Mouse (Mus musculus): Measurements from ENCODE around the gene Dlx1. TPM values are rescaled to one million over a fixed set of nuclear protein-coding genes. Genes with fewer than 3 reads are reported as not detected.
A peak's percentile ranks its signal among the peaks of the same experiment; 100 is the strongest.

Gene Dlx1
- polyA plus RNA-seq, 1 experiment from 2014 or later = 1.6 TPM

GRCm38 (mm10) chr2:71543948-71544347 is 16.0 kb downstream of the Dlx1 start:
- Histone ChIP-seq H3K4me3 (0 out of 2 replicates have a peak overlapping the region, but pooled peaks have one; percentile 5), H3K9ac (no peak overlapping the region), H3K36me3 (no peaks in the 10 kb centered on the region), H3K4me2 (replicated peaks) (peak overlapping the region; percentile 98), H3K27ac (no peak overlapping the region), H3K9me3 (no peaks in the 10 kb centered on the region), H3K27me3 (replicated peaks) (peaks cover 90% of the 10 kb centered on the region), H3K4me1 (peaks cover 35% of the 10 kb centered on the region)
- WGBS = 2% methylated on average over 20 of the region's 20 CpGs
- ATAC-seq (ENCODE audit: low FRiP score, low read depth) = no peak

GRCm38 (mm10) chr2:71544391-71545285 is 16.7 kb downstream of the Dlx1 start:
- 0 out of 2 replicates have a peak overlapping the region, but pooled peaks have one; percentile 5 for H3K4me3 ChIP-seq
- H3K4me2 ChIP-seq (replicated peaks) = peak overlapping the region; percentile 98
- no peak overlapping the region for H3K27ac ChIP-seq
- H3K36me3 ChIP-seq = no peaks in the 10 kb centered on the region
- peaks cover 35% of the 10 kb centered on the region for H3K4me1 ChIP-seq
- no peak for ATAC-seq (ENCODE audit: low FRiP score, low read depth)
- no peak overlapping the region for H3K9ac ChIP-seq
- WGBS = 1% methylated on average over 61 of the region's 61 CpGs
- peaks cover 90% of the 10 kb centered on the region for H3K27me3 ChIP-seq (replicated peaks)
- no peaks in the 10 kb centered on the region for H3K9me3 ChIP-seq

DNA sequence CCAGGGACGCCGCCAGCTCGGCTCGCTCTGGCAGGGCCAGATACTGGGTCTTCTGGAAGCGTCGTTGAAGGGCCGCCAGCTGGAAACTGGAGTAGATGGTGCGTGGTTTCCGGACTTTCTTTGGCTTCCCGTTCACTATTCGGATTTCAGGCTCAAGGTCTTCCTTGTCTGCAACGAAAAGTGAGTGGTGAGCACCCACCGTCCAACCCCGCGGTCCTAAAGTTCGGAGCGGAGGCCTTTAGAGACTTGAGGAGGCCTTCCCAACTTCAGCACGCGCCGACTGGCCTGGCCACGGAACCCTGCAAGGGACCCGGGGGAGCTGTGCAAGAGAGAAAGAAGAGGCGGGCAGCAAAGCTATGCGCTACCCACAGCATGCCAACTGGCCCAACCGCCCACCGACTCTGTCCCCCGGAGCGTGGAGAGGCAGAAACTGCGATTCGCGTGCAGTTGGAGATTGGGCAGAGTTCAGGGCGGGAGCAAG is 17.5 kb downstream of the Dlx1 start:
- under 1% methylated on average over 32 of the region's 32 CpGs for WGBS
- Histone ChIP-seq H3K9me3 (no peaks in the 10 kb centered on the region), H3K9ac (peak overlapping the region; percentile 13), H3K27me3 (replicated peaks) (peaks cover 90% of the 10 kb centered on the region), H3K4me1 (peaks cover 35% of the 10 kb centered on the region), H3K4me2 (replicated peaks) (peak overlapping the region; percentile 98), H3K27ac (no peak overlapping the region), H3K4me3 (peak overlapping the region; percentile 47), H3K36me3 (no peaks in the 10 kb centered on the region)
- ATAC-seq (ENCODE audit: low FRiP score, low read depth) = no peak

- peak overlapping the region; percentile 13 for H3K9ac ChIP-seq
- no peak overlapping the region for H3K27ac ChIP-seq
- H3K4me2 ChIP-seq (replicated peaks) = peak overlapping the region; percentile 98
- H3K4me3 ChIP-seq = peak overlapping the region; percentile 47
- under 1% methylated on average over 56 of the region's 59 CpGs for WGBS
- H3K9me3 ChIP-seq = no peaks in the 10 kb centered on the region
- H3K4me1 ChIP-seq = peaks cover 33% of the 10 kb centered on the region
- peak; percentile 61 for ATAC-seq (ENCODE audit: low FRiP score, low read depth)
- H3K36me3 ChIP-seq = no peaks in the 10 kb centered on the region
- H3K27me3 ChIP-seq (replicated peaks) = peaks cover 89% of the 10 kb centered on the region
Observed at GRCm38 (mm10) chr2:71545882-71546639, 18.1 kb downstream of the Dlx1 start.

DNA sequence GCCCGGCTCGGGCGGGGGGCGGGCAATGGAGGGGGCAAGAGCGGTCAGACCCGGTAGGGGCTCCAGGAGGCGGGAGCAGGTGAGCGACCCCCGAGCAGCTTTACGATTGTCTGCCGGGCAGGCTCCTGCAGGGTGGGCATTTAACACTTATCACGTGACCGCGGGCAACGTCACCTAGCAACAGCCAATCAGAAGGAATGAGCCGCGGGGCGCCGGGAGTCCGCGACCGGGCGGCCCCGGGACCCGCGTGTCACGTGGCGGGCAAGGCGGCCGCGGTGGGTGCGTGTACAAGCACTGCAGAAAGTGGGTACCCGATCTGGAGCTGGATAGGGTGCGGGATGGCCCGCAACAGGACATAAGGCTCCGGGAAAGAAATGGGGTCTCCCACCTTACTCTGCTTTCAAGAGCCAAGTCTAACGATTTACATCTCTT is 18.7 kb downstream of the Dlx1 start, which contains the start of gene Dlx2:
Gene Dlx2, minus strand, starts transcription at position 115 of the 432 bp plus-strand sequence.
- H3K9ac ChIP-seq = peak within 1 kb of the TSS; percentile 13
- H3K4me2 ChIP-seq (replicated peaks) = peak within 1 kb of the TSS; percentile 98
- no peak within 1 kb of the TSS for H3K27ac ChIP-seq
- H3K4me1 ChIP-seq = peaks cover 32% of the 10 kb centered on the region
- H3K36me3 ChIP-seq = no peaks in the 10 kb centered on the region
- H3K27me3 ChIP-seq (replicated peaks) = peaks cover 89% of the 10 kb centered on the region
- peak; percentile 74 for ATAC-seq (ENCODE audit: low FRiP score, low read depth)
- WGBS = under 1% methylated on average over 37 of the region's 37 CpGs
- H3K4me3 ChIP-seq = peak within 1 kb of the TSS; percentile 47
- no peaks in the 10 kb centered on the region for H3K9me3 ChIP-seq

GRCm38 (mm10) chr2:71547829-71548228 is 19.9 kb downstream of the Dlx1 start:
- H3K9me3 ChIP-seq = no peaks in the 10 kb centered on the region
- H3K4me1 ChIP-seq = peaks cover 35% of the 10 kb centered on the region
- H3K4me2 ChIP-seq (replicated peaks) = no peak overlapping the region
- WGBS = under 1% methylated on average over 8 of the region's 8 CpGs
- no peaks in the 10 kb centered on the region for H3K36me3 ChIP-seq
- no peak overlapping the region for H3K27ac ChIP-seq
- H3K9ac ChIP-seq = no peak overlapping the region
- no peak for ATAC-seq (ENCODE audit: low FRiP score, low read depth)
- no peak overlapping the region for H3K4me3 ChIP-seq
- H3K27me3 ChIP-seq (replicated peaks) = peaks cover 89% of the 10 kb centered on the region

- WGBS = 19% methylated on average over 3 of the region's 3 CpGs
- H3K27me3 ChIP-seq (replicated peaks) = peaks cover 80% of the 10 kb centered on the region
- peaks cover 22% of the 10 kb centered on the region for H3K4me1 ChIP-seq
- H3K27ac ChIP-seq = no peak overlapping the region
- no peak overlapping the region for H3K4me2 ChIP-seq (replicated peaks)
- H3K9ac ChIP-seq = no peak overlapping the region
- ATAC-seq (ENCODE audit: low FRiP score, low read depth) = no peak
- no peaks in the 10 kb centered on the region for H3K36me3 ChIP-seq
- no peak overlapping the region for H3K4me3 ChIP-seq
- no peaks in the 10 kb centered on the region for H3K9me3 ChIP-seq
Observed at GRCm38 (mm10) chr2:71550330-71550729, 22.4 kb downstream of the Dlx1 start.

DNA sequence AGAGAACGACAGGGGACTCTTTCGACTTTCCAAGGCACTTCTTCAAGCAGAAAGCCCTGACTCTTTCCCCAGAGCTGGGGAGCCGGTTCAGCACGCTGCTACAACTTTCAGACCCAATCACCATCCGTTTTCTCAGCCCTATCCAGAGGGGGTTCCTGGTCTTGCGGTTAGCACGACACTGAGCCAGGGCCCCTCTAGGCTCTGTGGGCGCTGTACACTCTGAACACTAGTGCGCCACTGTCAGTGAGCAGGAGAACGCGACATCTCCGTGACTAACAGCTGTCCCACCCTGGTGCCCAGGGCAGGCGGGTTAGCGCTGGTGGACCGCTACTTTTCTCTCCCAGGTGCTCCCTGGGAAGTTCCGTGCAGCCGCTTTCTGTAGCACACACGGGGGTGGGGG is 23.8 kb downstream of the Dlx1 start:
- Histone ChIP-seq H3K4me1 (peaks cover 10% of the 10 kb centered on the region), H3K27me3 (replicated peaks) (peaks cover 67% of the 10 kb centered on the region), H3K36me3 (no peaks in the 10 kb centered on the region), H3K9me3 (no peaks in the 10 kb centered on the region), H3K9ac (no peak overlapping the region), H3K27ac (no peak overlapping the region), H3K4me3 (no peak overlapping the region), H3K4me2 (replicated peaks) (peak overlapping the region; percentile 27)
- ATAC-seq (ENCODE audit: low FRiP score, low read depth) = no peak
- 3% methylated on average over 18 of the region's 18 CpGs for WGBS

GRCm38 (mm10) chr2:71556071-71556470 is 28.2 kb downstream of the Dlx1 start:
- WGBS = 71% methylated on average over 5 of the region's 5 CpGs
- ATAC-seq (ENCODE audit: low FRiP score, low read depth) = no peak
- H3K36me3 ChIP-seq = no peaks in the 10 kb centered on the region
- H3K9me3 ChIP-seq = 0 out of 2 replicates have a peak, but pooled peaks cover 4% of the 10 kb centered on the region
- H3K4me2 ChIP-seq (replicated peaks) = no peak overlapping the region
- no peak overlapping the region for H3K9ac ChIP-seq
- H3K4me1 ChIP-seq = peaks cover 10% of the 10 kb centered on the region
- no peak overlapping the region for H3K4me3 ChIP-seq
- H3K27me3 ChIP-seq (replicated peaks) = peaks cover 33% of the 10 kb centered on the region
- no peak overlapping the region for H3K27ac ChIP-seq

DNA sequence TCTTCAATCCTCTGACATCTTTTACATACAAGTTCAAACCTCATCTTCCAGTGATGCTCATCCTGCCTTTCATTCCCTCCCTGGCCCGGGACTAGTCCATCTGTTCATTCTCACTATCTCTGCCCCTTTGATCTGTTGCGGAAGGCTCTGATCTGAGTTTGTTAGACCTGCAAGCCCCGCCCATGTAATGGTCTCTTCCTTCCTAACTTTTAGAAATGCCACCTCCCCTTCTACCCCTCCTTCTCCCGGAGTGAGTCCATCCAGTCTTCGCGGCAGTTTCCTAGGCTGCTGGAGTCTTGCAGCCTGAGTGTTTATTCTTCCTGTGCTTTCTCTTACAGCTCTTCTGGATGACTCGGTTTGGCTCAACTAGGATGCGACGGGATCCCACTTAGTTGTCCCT is 38.6 kb downstream of the Dlx1 start:
- 78% methylated on average over 9 of the region's 9 CpGs for WGBS
- no peaks in the 10 kb centered on the region for H3K9me3 ChIP-seq
- H3K4me3 ChIP-seq = no peak overlapping the region

DNA sequence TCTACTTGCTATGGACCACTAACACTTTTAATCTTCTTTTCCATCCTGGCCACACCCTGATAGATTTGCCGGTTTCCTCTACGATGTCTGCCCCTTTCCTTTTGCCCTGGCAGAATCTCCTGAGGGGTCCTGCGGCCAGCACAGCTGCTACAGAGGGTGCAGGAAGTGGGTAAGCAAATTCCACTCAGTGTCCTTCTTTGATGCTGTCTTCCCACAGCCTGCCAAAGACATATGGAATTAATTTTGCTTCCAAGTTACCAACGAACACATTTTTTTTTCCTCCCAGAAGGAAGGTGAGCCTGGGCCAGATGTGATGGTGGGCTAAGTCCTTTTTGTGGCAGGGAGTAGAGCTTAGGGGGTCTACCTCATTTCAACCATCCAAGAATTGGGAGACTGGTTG is 45.8 kb downstream of the Dlx1 start:
- Histone ChIP-seq H3K36me3 (no peaks in the 10 kb centered on the region), H3K9me3 (no peaks in the 10 kb centered on the region), H3K27me3 (replicated peaks) (no peaks in the 10 kb centered on the region), H3K27ac (no peak overlapping the region; the same call in 1 of the 2 replicates), H3K4me1 (no peaks in the 10 kb centered on the region), H3K4me3 (no peak overlapping the region), H3K4me2 (replicated peaks) (no peak overlapping the region), H3K9ac (no peak overlapping the region)
- 70% methylated on average over 4 of the region's 4 CpGs for WGBS
- no peak for ATAC-seq (ENCODE audit: low FRiP score, low read depth)

More for the DNA sequence above, 38.6 kb downstream of the Dlx1 start:
- Histone ChIP-seq H3K4me1 (no peaks in the 10 kb centered on the region), H3K27me3 (replicated peaks) (no peaks in the 10 kb centered on the region), H3K36me3 (no peaks in the 10 kb centered on the region), H3K9ac (no peak overlapping the region), H3K4me2 (replicated peaks) (no peak overlapping the region), H3K27ac (no peak overlapping the region)
- ATAC-seq (ENCODE audit: low FRiP score, low read depth) = no peak

- H3K9me3 ChIP-seq = no peaks in the 10 kb centered on the region
- no peak for ATAC-seq (ENCODE audit: low FRiP score, low read depth)
- H3K4me1 ChIP-seq = no peaks in the 10 kb centered on the region
Observed at GRCm38 (mm10) chr2:71577059-71577458, 49.1 kb downstream of the Dlx1 start.

More at GRCm38 (mm10) chr2:71577059-71577458, 49.1 kb downstream of the Dlx1 start:
- H3K9ac ChIP-seq = no peak overlapping the region
- 0 out of 2 replicates have a peak, but pooled peaks cover 4% of the 10 kb centered on the region for H3K27me3 ChIP-seq (replicated peaks)
- no peak overlapping the region for H3K27ac ChIP-seq
- no peak overlapping the region for H3K4me2 ChIP-seq (replicated peaks)
- H3K36me3 ChIP-seq = no peaks in the 10 kb centered on the region
- WGBS = 92% methylated on average over 2 of the region's 2 CpGs
- H3K4me3 ChIP-seq = no peak overlapping the region

All from neural tube, embryonic 12.5 days (tissue).